Mouse (Mus musculus) heart, embryonic 11.5 days (tissue): ENCODE results near the gene Trank1. TPM values are rescaled to one million over a fixed set of nuclear protein-coding genes. Genes with fewer than 3 reads are reported as not detected.

Experiments
- ATAC-seq: fragments of 200-750 bp; cut with Nextera tagmentation; replicated peaks from 2 replicates; pipeline ENCODE4 v1.8.0; 2017; ENCODE audit warnings: moderate library complexity; ENCODE audit not compliant: insufficient number of reproducible peaks, low FRiP score, low TSS enrichment
- H3K27ac ChIP-seq: fragments of 300-500 bp; sonication (generic); 2 replicates; pipeline ENCODE4 v1.5.1; 2014; ENCODE audit warnings: mild to moderate bottlenecking, low read depth, low read length
- H3K27me3 ChIP-seq: fragments of 300-500 bp; sonication (generic); 2 replicates; pipeline ENCODE4 v1.6.1; 2014; ENCODE audit warnings: mild to moderate bottlenecking, low read length, mixed read lengths; ENCODE audit not compliant: control insufficient read depth, insufficient read depth
- H3K36me3 ChIP-seq: fragments of 300-500 bp; sonication (generic); 2 replicates; pipeline ENCODE4 v1.6.1; 2014; ENCODE audit warnings: mild to moderate bottlenecking, low read length, moderate library complexity, mixed read lengths; ENCODE audit not compliant: control insufficient read depth, insufficient read depth
- H3K4me1 ChIP-seq: fragments of 300-500 bp; sonication (generic); 2 replicates; pipeline ENCODE4 v1.6.1; 2014; ENCODE audit warnings: low read length; ENCODE audit not compliant: control insufficient read depth, insufficient read depth
- H3K4me2 ChIP-seq: fragments of 300-500 bp; sonication (generic); 2 replicates; pipeline ENCODE4 v1.6.1; 2014; ENCODE audit warnings: mild to moderate bottlenecking, moderate library complexity
- H3K4me3 ChIP-seq: fragments of 300-500 bp; sonication (generic); 2 replicates; pipeline ENCODE4 v1.5.1; 2014; ENCODE audit warnings: low read depth, low read length
- H3K9ac ChIP-seq: fragments of 300-500 bp; sonication (generic); 2 replicates; pipeline ENCODE4 v1.6.1; 2014; ENCODE audit warnings: mild to moderate bottlenecking, low read depth, low read length, moderate library complexity
- H3K9me3 ChIP-seq: fragments of 300-500 bp; sonication (generic); replicated peaks from 2 replicates; pipeline ENCODE4 v1.6.1; 2016; ENCODE audit warnings: low read length; ENCODE audit not compliant: control insufficient read depth
- WGBS: fragments of 180-500 bp; shearing (Covaris S2); extraction: QIAGEN DNeasy Blood & Tissue Kit; methylation state at CpG from one replicate; pipeline ENCODE4 v1.1.7; 2014; ENCODE audit not compliant: insufficient replicate concordance; 5-methylcytosine and 5-hydroxymethylcytosine counted together
- polyA plus RNA-seq: library from polyadenylated mRNA; unstranded; fragments of >200 nt; fragmentation: Nextera tagmentation; extraction: Ambion mirVana; gene quantifications from 2 replicates; pipeline ENCODE4 v1.2.1, GENCODE M21; 2014

The Trank1 gene
- polyA plus RNA-seq, 1 experiment from 2014 or later: 0.11 TPM

- H3K9ac ChIP-seq: no peak overlapping the region
- H3K4me3 ChIP-seq: no peak overlapping the region
- H3K4me1 ChIP-seq: peaks cover 7% of the 10 kb centered on the region
- no peaks in the 10 kb centered on the region for H3K9me3 ChIP-seq
- ATAC-seq: no peak
- H3K27ac ChIP-seq: no peak overlapping the region
- no peaks in the 10 kb centered on the region for H3K36me3 ChIP-seq
- H3K27me3 ChIP-seq: no peaks in the 10 kb centered on the region
- 48% methylated on average over 8 of the region's 8 CpGs for whole genome bisulfite sequencing
- no peak overlapping the region for H3K4me2 ChIP-seq
These were observed 117.3 kb downstream of the Trank1 start for GRCm38 (mm10) chr9:111428698-111429362.

DNA sequence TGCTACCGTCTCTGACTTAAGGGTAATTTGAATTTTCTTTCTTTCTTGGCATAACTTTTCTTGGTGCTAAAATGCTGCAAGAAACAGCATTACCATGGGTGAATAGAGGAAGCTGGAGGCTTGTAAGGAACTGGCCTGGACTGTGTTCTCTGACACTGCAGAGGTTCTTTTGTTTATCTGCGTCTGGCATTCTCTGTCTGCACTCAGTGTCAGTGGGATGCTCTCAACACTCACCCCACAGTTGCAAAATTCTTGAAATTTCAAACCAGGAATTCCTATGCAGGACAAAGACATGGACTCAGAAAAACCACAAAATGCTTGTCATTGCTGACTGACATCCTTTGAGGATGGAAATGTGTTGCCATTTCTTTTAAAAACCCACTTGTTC lies 117.8 kb downstream of the Trank1 start:
- WGBS: 33% methylated on average over 2 of the region's 2 CpGs
- H3K27ac ChIP-seq: no peak overlapping the region

DNA sequence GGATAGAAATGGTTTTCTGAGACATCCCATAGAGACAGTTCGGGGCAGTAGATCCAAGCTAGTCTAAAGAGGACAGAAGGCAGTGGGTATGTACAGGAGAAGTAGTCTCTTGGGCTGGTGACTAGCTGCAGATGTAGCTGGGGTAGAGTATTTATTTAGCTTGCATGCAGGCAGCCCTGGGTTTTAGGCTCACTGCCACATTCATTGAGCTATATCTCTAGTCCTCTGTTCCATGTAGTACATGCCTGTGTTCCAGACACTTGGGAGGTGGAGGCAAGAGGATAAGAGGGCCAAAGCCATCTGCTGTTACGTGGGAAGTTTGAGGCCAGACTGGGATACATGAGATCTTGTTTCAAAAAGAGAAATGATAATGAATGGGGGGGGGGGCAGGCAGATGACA lies 123.9 kb downstream of the Trank1 start:
- no peak overlapping the region for H3K9ac ChIP-seq
- H3K4me3 ChIP-seq: no peak overlapping the region
- H3K4me2 ChIP-seq: no peak overlapping the region
- peaks cover 17% of the 10 kb centered on the region for H3K27me3 ChIP-seq
- 0 out of 2 replicates have a peak, but pooled peaks cover 3% of the 10 kb centered on the region for H3K4me1 ChIP-seq
- no peaks in the 10 kb centered on the region for H3K36me3 ChIP-seq
- H3K27ac ChIP-seq: no peak overlapping the region
- WGBS: 65% methylated on average over 2 of the region's 2 CpGs
- H3K9me3 ChIP-seq: no peaks in the 10 kb centered on the region
- no peak for ATAC-seq

More for the DNA sequence above, 117.8 kb downstream of the Trank1 start:
- ATAC-seq: peak; percentile 77; the same call in 1 of the 2 replicates
- no peaks in the 10 kb centered on the region for H3K27me3 ChIP-seq
- H3K9me3 ChIP-seq: no peaks in the 10 kb centered on the region
- no peak overlapping the region for H3K4me2 ChIP-seq
- no peak overlapping the region for H3K9ac ChIP-seq
- H3K4me1 ChIP-seq: peaks cover 7% of the 10 kb centered on the region
- H3K36me3 ChIP-seq: no peaks in the 10 kb centered on the region
- no peak overlapping the region for H3K4me3 ChIP-seq

- no peaks in the 10 kb centered on the region for H3K36me3 ChIP-seq
- H3K4me1 ChIP-seq: 0 out of 2 replicates have a peak, but pooled peaks cover 3% of the 10 kb centered on the region
- no peak within 1 kb of the TSS for H3K27ac ChIP-seq
- peak within 1 kb of the TSS; percentile 70 for H3K9ac ChIP-seq
- ATAC-seq: peak; percentile 60; the same call in 1 of the 2 replicates
- 4% methylated on average over 54 of the region's 57 CpGs for WGBS
- peak within 1 kb of the TSS; percentile 86 for H3K4me2 ChIP-seq
- H3K27me3 ChIP-seq: peaks cover 20% of the 10 kb centered on the region
- H3K4me3 ChIP-seq: peak within 1 kb of the TSS; percentile 62
- no peaks in the 10 kb centered on the region for H3K9me3 ChIP-seq
These were observed 127.6 kb downstream of the Trank1 start, which contains the start of gene Dclk3 for GRCm38 (mm10) chr9:111438904-111439835. Gene Dclk3, plus strand, starts transcription at chr9:111439081.

GRCm38 (mm10) chr9:111439836-111440201 lies 128.3 kb downstream of the Trank1 start:
- Histone ChIP-seq H3K4me1 (0 out of 2 replicates have a peak, but pooled peaks cover 3% of the 10 kb centered on the region), H3K9me3 (no peaks in the 10 kb centered on the region), H3K27ac (no peak overlapping the region), H3K27me3 (peaks cover 20% of the 10 kb centered on the region), H3K36me3 (no peaks in the 10 kb centered on the region), H3K4me2 (peak overlapping the region; percentile 86), H3K9ac (no peak overlapping the region), H3K4me3 (no peak overlapping the region)
- WGBS: 44% methylated on average over 8 of the region's 8 CpGs
- no peak for ATAC-seq

- no peaks in the 10 kb centered on the region for H3K36me3 ChIP-seq
- no peak overlapping the region for H3K4me2 ChIP-seq
- no peak overlapping the region for H3K27ac ChIP-seq
- no peak overlapping the region for H3K4me3 ChIP-seq
- H3K4me1 ChIP-seq: 0 out of 2 replicates have a peak, but pooled peaks cover 3% of the 10 kb centered on the region
- no peak for ATAC-seq
- H3K9me3 ChIP-seq: no peaks in the 10 kb centered on the region
- peaks cover 20% of the 10 kb centered on the region for H3K27me3 ChIP-seq
- H3K9ac ChIP-seq: no peak overlapping the region
- WGBS: 78% methylated on average over 6 of the region's 6 CpGs
These were observed 128.9 kb downstream of the Trank1 start for GRCm38 (mm10) chr9:111440446-111440845.

- Histone ChIP-seq H3K9ac (no peak overlapping the region), H3K4me3 (no peak overlapping the region), H3K36me3 (no peaks in the 10 kb centered on the region), H3K27me3 (peaks cover 20% of the 10 kb centered on the region), H3K4me1 (0 out of 2 replicates have a peak, but pooled peaks cover 3% of the 10 kb centered on the region), H3K4me2 (no peak overlapping the region), H3K27ac (no peak overlapping the region), H3K9me3 (no peaks in the 10 kb centered on the region)
- 80% methylated on average over 2 of the region's 2 CpGs for WGBS
- ATAC-seq: no peak
These were observed 129.6 kb downstream of the Trank1 start for GRCm38 (mm10) chr9:111441151-111441550.
